Mouse (Mus musculus) midbrain, postnatal 0 days (tissue): Measurements from ENCODE around the gene Cwc22. TPM values are rescaled to one million over a fixed set of nuclear protein-coding genes. Genes with fewer than 3 reads are reported as not detected.
"Not testable (repeated sequence)": the region's sequence is repeated elsewhere in the genome, so short reads cannot be mapped to it uniquely, and the experiment has no call there.

Source experiments
- ATAC-seq: fragments of 200-750 bp; cut with Nextera tagmentation; 2 replicates; pipeline ENCODE4 v1.8.0; 2017; ENCODE audit warnings: moderate number of reproducible peaks, mild to moderate bottlenecking, moderate TSS enrichment, moderate library complexity; ENCODE audit not compliant: low FRiP score
- DNase-seq: peaks from one replicate; pipeline ENCODE4 v3.0.0-alpha.2; 2015; ENCODE audit warnings: low spot score
- H3K27ac ChIP-seq: fragments of 300-500 bp; sonication (generic); 2 replicates; pipeline ENCODE4 v1.5.1; 2014; ENCODE audit warnings: low read depth, mild to moderate bottlenecking, low read length, mixed read lengths
- H3K27me3 ChIP-seq: fragments of 300-500 bp; sonication (generic); 2 replicates; pipeline ENCODE4 v1.6.1; 2014; ENCODE audit warnings: low read length, control low read depth, mixed read lengths; ENCODE audit not compliant: insufficient read depth
- H3K36me3 ChIP-seq: fragments of 300-500 bp; sonication (generic); 2 replicates; pipeline ENCODE4 v1.6.1; 2014; ENCODE audit warnings: low read length, control low read depth, mixed read lengths; ENCODE audit not compliant: insufficient read depth
- H3K4me1 ChIP-seq: fragments of 300-500 bp; sonication (generic); 2 replicates; pipeline ENCODE4 v1.6.1; 2014; ENCODE audit warnings: mild to moderate bottlenecking, control low read depth, antibody characterized with exemption, low read length, mixed read lengths; ENCODE audit not compliant: insufficient read depth
- H3K4me2 ChIP-seq: fragments of 300-500 bp; sonication (generic); 2 replicates; pipeline ENCODE4 v1.6.1; 2014; ENCODE audit warnings: low read depth, mild to moderate bottlenecking, low read length, mixed read lengths; ENCODE audit not compliant: poor library complexity, severe bottlenecking
- H3K4me3 ChIP-seq: fragments of 300-500 bp; sonication (generic); 2 replicates; pipeline ENCODE4 v1.5.1; 2014; ENCODE audit warnings: low read depth, mild to moderate bottlenecking, low read length, moderate library complexity
- H3K9ac ChIP-seq: fragments of 300-500 bp; sonication (generic); replicated peaks from 2 replicates; pipeline ENCODE4 v1.6.1; 2014; ENCODE audit warnings: mild to moderate bottlenecking, low read length, moderate library complexity, mixed read lengths; ENCODE audit not compliant: poor library complexity, severe bottlenecking
- H3K9me3 ChIP-seq: fragments of 300-500 bp; sonication (generic); 2 replicates; pipeline ENCODE4 v1.6.1; 2016; ENCODE audit warnings: low read length, control low read depth
- CTCF ChIP-seq: IDR thresholded peaks from 2 replicates; pipeline ENCODE4 v1.5.1; 2016; ENCODE audit warnings: antibody characterized with exemption, mild to moderate bottlenecking
- WGBS: fragments of 180-500 bp; shearing (Covaris S2); extraction: QIAGEN DNeasy Blood & Tissue Kit; methylation state at CpG from one replicate; pipeline ENCODE4 v1.1.7; 2014; 5-methylcytosine and 5-hydroxymethylcytosine counted together
- polyA plus RNA-seq: library from polyadenylated mRNA; unstranded; fragments of >200 nt; fragmentation: Nextera tagmentation; extraction: Ambion mirVana; gene quantifications from 2 replicates; pipeline ENCODE4 v1.2.1, GENCODE M21; 2015
- total RNA-seq: library from RNA; depleted of rRNA; stranded (reverse); fragments of >200 nt; gene quantifications from 2 replicates; pipeline ENCODE4 v1.2.3, GENCODE M21; 2014

Gene Cwc22
- total and polyA plus RNA-seq, 2 experiments from 2014 or later: 9.4 to 11.8 TPM

DNA sequence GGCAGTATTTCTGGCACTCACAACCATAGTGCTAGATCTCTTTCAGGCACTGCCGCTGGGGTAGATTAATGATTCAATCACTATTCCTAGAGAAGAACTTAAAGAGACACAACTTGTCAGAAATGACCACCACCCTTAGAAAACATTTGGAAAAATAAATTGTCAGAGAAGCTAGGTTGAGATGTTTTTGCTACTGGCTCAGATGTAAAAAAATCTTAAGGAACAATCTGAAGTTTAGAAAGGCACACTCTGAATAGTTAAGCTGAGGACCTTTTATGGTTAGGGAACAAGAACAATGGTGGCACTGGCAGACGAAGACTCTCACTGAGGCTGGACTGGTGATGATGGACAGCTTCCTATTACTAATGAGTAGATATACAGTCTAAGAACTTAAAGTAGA lies 46.1 kb downstream of the Cwc22 start:
- 86% methylated on average over 2 of the region's 2 CpGs for WGBS
- no peaks in the 10 kb centered on the region for H3K4me1 ChIP-seq
- ATAC-seq: no peak
- H3K27ac ChIP-seq: no peak overlapping the region
- H3K9ac ChIP-seq: no peak overlapping the region
- no peak for TF ChIP-seq CTCF
- no peak overlapping the region for H3K4me2 ChIP-seq
- no peak for DNase-seq
- H3K4me3 ChIP-seq: no peak overlapping the region
- no peaks in the 10 kb centered on the region for H3K27me3 ChIP-seq
- no peaks in the 10 kb centered on the region for H3K9me3 ChIP-seq
- peaks cover 24% of the 10 kb centered on the region for H3K36me3 ChIP-seq

DNA sequence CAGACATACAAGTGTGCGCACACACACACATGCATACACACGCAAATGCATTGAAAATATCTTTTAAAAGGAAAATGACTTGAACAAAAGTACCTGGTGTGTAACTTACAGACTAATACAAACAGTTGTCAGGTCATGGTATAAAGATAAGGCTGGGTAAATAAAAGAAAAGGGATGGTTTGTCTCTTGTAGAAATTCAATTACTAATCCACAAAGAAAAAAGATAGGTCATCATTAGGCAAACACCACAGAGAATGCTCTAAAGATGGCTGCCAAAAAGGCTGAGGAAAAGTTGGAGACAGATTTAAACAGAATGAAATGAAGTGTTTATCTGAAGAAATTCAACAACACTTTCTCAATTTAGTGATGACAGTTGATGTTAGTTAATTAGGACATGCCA lies 47.7 kb downstream of the Cwc22 start:
- WGBS: 97% methylated on average over 2 of the region's 2 CpGs
- no peak overlapping the region for H3K4me2 ChIP-seq
- no peaks in the 10 kb centered on the region for H3K9me3 ChIP-seq
- H3K27ac ChIP-seq: no peak overlapping the region
- no peak overlapping the region for H3K4me3 ChIP-seq
- ATAC-seq (no peak), DNase-seq (no peak)
- H3K27me3 ChIP-seq: no peaks in the 10 kb centered on the region
- H3K9ac ChIP-seq: no peak overlapping the region
- no peaks in the 10 kb centered on the region for H3K4me1 ChIP-seq
- no peak for TF ChIP-seq CTCF
- H3K36me3 ChIP-seq: peaks cover 22% of the 10 kb centered on the region

DNA sequence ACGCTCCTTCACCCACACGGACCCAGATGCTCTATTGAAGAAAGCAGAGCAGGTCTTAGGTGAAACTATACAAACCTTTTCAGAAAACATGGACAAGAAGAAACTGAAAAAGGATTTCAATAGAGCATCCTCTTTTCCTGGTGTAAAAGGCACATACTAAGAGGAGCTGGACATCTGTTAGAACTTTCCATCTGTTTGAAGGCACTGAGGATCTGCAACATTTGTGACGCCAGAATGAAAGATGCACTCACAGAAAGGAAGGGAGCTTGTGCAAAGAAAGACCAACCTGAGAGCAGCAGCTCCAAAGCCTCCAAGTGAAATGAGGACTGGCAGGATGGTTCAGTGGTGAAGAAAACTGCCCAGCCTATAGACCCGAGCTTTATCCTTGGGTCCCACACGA lies 48.2 kb downstream of the Cwc22 start:
- Histone ChIP-seq H3K9me3 (no peaks in the 10 kb centered on the region), H3K9ac (no peak overlapping the region), H3K27ac (no peak overlapping the region), H3K4me3 (no peak overlapping the region), H3K27me3 (no peaks in the 10 kb centered on the region), H3K4me2 (no peak overlapping the region), H3K36me3 (peaks cover 18% of the 10 kb centered on the region), H3K4me1 (no peaks in the 10 kb centered on the region)
- 89% methylated on average over 5 of the region's 5 CpGs for WGBS
- ATAC-seq (no peak), DNase-seq (no peak)
- no peak for TF ChIP-seq CTCF

DNA sequence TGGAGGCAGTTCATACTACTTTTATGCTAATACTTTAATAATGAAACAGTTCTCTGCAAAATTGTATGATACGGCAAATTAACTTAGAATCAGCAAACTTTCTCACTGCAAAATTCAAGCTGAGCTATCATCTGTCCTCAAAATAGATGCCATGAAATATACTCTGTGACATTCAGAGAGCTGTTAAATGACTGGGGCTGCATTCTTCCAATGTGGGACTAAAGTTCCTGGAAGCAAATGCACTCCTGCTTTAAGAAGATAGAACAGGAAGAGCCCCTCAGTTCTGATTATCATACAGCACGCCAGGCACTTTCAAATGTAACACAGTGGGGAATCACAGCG lies 48.6 kb downstream of the Cwc22 start:
- ATAC-seq (no peak), DNase-seq (no peak)
- TF ChIP-seq CTCF: no peak
- no peaks in the 10 kb centered on the region for H3K4me1 ChIP-seq
- no peak overlapping the region for H3K27ac ChIP-seq
- no peak overlapping the region for H3K9ac ChIP-seq
- H3K27me3 ChIP-seq: no peaks in the 10 kb centered on the region
- H3K9me3 ChIP-seq: no peaks in the 10 kb centered on the region
- no peak overlapping the region for H3K4me2 ChIP-seq
- WGBS: 77% methylated on average over 3 of the region's 3 CpGs
- H3K36me3 ChIP-seq: peaks cover 21% of the 10 kb centered on the region
- no peak overlapping the region for H3K4me3 ChIP-seq

DNA sequence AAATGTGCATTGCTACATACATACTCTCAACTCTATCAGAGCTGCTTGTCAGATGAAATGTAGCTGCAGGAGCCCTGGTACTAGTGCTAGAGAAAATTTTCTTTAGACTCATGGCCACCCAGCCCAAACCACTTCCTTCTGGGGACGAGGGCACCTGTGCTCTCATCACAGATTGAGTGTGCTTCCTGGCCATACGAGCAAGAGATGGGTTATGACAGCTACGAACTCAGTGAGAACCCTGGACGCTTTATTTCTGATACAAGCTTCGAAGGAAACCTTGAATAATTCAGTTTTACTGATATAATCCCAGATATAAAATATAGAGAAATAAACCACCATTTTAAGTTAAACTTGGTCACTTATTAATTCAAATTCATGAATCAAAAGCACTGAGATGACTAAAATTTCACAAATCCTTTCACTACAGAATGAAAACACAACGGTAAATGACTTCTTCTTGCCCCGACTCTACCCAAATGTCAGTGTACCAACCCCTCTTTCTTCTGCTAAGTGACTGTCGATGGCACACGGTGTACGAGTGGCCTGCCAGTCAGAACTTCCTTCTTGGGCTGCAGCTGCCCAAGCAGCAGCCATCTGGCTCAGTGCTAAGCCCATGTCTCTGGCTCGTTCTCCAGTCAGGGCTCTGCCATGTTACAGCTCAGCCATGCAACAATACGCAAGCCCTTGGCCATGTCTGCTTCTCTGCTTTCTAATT lies 49.2 kb downstream of the Cwc22 start:
- H3K9me3 ChIP-seq: no peaks in the 10 kb centered on the region
- TF ChIP-seq CTCF: no peak
- H3K27ac ChIP-seq: no peak overlapping the region
- no peak for ATAC-seq
- H3K36me3 ChIP-seq: peaks cover 23% of the 10 kb centered on the region
- no peaks in the 10 kb centered on the region for H3K27me3 ChIP-seq
- H3K4me1 ChIP-seq: no peaks in the 10 kb centered on the region
- no peak overlapping the region for H3K4me2 ChIP-seq
- no peak overlapping the region for H3K4me3 ChIP-seq
- WGBS: 92% methylated on average over 12 of the region's 12 CpGs
- DNase-seq: peak; percentile 30
- no peak overlapping the region for H3K9ac ChIP-seq

DNA sequence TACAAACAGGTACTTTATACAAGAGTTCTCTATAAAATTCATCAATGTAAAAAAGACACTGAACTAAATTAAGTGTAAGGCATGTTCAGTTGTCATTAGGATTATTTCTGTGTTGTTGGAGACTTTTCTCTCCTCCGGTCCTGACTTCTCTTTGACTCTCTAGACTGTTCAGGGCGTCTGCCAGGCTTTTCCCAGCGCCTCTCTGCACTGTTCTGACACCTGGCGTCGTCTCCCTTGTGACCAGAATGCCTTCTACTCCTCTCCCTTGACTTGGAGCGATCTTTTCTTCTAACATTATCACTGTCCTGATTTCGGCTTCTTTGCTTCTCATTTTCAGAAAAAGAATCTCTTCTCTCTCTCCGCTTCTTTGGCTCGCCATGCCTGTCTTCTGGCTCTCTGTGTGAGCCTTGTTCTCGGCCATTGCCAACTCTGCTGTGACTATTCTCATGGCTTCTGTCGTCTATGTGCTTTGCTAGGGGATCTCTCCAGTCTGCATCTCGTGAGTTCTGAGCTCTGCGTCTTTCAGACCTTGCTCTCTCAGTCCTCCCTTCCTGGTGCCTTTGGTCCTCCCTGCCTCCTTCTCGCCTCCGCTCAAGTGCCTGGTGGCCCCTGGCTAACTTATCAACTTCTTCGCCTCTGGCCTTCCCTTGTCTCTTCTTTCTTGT lies 50.1 kb downstream of the Cwc22 start:
- H3K27ac ChIP-seq, H3K9me3 ChIP-seq, H3K4me1 ChIP-seq, H3K9ac ChIP-seq, H3K27me3 ChIP-seq, DNase-seq, H3K4me3 ChIP-seq, H3K4me2 ChIP-seq, ATAC-seq: not testable (repeated sequence)
- 95% methylated on average over 16 of the region's 16 CpGs for WGBS
- peaks cover 23% of the 10 kb centered on the region for H3K36me3 ChIP-seq
